Mouse (Mus musculus): ENCODE data around the gene Gm853. TPM values are rescaled to one million over a fixed set of nuclear protein-coding genes. Genes with fewer than 3 reads are reported as not detected.
"Not testable (repeated sequence)": the region's sequence is repeated elsewhere in the genome, so short reads cannot be mapped to it uniquely, and the experiment has no call there.

The Gm853 gene
- not detected for total RNA-seq (2021)
- long read RNA-seq, experiment 1, result 0 reads
- long read RNA-seq, experiment 2, result 0 reads

DNA sequence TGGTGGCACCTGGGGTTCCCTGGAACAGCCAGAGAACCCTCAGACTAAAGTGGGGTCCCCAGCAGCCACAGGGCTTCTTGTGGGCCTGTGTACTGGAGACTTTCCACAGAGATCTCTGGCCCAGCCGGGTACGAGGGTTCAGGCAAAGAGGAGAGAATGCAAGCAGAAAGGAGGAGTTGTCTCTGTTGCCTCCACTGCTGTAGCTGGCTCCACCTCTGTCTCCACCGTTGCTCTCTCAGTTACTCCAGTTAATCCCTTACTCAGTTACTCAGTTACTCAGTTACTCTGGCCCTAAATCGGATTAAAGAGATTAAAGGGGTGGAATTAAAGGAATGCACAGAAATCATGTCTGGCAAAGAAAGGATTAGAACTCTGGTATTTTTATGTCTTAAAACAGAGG, at the start of gene Gm853:
TSS of gene Gm853 (minus strand) at position 223 of the 400 bp plus-strand sequence.
- intact Hi-C loops (cut with DNase I), result no loop called here
- DNase-seq (ENCODE audit: low spot score in 2 of 2), result no peak

DNA sequence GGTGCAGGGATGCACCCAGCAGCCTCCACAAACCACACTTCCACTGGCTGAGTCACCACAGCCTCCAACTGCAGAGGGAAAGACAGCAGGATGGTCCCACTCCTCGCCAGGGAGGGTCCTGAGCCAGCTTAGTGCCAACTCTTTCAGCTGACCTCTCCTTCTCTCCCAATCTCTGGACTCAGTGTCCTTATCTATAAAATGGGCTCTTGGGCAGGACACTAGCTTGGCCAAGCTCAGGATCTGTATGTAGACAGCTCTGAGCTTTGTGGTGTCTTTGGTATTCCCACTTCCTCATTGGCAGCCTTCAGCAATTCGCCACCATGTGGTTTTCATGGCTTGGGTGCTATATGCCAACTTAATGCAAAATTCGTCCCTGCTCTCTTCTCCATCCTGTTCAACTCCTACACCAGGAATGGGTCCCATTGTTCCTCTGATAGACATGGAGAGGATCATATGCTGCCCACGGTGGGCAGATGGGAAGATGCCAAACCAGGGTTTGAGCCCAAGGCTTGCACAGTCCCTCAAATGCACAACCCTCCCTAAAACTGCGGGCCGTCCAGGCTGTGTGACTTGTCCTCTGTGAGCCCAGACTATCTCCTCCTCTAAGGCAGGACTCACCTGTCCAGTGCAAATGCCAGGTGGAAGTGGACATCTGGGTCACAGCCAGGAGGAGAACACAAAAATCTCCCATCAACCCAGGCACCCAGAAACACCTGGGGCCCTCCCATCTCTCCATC, 48.6 kb upstream of the Gm853 start:
- peak in 1 of 2 experiments; percentile 39 for DNase-seq (ENCODE audit: low spot score in 2 of 2)
- intact Hi-C loops (cut with DNase I), result no loop called here

DNA sequence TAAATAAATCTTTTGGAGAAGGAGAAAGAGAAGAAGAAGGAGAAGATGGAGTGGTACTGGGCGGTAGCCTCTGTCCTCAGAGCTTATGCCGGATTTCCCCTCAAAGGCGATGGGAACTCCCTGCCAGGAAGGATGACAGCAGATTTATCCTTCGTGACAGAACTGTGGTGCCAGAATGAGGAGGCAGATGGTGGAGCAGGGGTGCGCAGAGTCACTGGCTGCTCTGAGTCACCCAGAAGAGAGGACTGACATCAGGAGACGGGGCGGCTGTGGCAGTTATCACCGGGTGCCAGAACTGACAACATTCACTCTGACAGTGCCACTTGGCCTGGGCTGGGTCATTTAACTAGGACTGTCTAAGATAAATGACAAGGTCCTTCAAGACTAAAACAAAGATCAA, 47.9 kb upstream of the Gm853 start:
- peak; percentile 65 to 83 for DNase-seq (ENCODE audit: low spot score in 2 of 2)
- intact Hi-C loops (cut with DNase I), result no loop called here

DNA sequence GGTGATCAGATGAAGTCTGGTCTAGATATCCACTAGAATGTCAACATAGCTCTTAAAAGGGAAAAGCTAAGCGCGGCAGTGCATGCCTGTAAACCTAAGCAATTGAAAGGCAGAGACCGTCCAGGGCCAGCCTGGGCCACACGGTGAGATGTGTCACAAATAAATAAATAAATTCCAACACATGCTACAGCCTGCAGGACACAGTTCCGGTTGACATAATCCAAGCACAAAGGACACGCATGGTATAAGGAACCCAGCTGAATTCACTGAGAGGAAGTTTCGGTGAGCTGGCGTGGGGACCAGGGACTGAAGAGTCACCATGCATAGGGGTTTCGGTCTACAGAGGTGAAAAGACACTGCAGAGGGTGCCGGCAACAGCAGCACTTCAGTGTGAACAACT, 46.5 kb upstream of the Gm853 start:
- intact Hi-C loops (cut with DNase I), result no loop called here
- DNase-seq (ENCODE audit: low spot score in 2 of 2), result no peak

DNA sequence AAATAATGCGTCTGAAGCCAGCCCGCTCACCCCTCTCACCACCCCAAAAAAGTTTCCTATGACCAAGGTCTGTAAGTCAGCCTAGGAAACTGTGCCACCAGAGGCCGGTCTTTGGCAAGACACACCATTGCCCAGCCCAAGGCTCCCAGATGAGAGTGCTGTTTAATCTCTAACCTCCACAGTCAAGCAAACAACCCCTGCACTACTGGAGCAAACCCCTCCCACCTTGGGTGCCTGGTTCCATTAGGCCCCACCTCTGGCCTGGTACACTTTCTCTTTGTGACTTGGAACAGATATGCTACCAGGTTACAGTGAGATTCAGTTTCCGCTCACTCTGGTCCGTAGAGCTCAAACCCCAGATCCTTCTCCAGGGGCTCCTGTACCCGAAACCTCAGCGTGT, 44.9 kb upstream of the Gm853 start:
- intact Hi-C loops (cut with DNase I), result no loop called here
- no peak for DNase-seq (ENCODE audit: low spot score in 2 of 2)

DNA sequence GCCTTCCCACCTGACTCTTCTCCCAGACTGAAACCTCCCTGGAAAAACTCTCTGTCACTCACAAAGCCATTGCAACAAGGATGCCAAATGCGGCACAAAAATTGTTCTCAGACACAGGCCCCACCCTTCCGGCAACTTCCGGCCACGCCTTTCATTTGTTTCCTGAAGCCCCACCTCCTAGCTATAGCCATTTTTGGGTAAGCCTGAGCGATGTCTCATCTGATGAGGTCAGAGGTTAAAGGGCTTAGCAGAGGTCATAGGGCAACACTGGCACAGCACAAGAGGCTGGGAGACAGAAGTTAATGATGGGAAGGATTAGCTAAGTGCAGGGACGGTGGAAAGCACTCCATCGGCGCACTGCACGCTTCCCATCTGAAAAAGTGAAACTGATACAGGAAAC, 44.4 kb upstream of the Gm853 start:
- no peak for DNase-seq (ENCODE audit: low spot score in 2 of 2)
- intact Hi-C loops (cut with DNase I), result no loop called here

DNA sequence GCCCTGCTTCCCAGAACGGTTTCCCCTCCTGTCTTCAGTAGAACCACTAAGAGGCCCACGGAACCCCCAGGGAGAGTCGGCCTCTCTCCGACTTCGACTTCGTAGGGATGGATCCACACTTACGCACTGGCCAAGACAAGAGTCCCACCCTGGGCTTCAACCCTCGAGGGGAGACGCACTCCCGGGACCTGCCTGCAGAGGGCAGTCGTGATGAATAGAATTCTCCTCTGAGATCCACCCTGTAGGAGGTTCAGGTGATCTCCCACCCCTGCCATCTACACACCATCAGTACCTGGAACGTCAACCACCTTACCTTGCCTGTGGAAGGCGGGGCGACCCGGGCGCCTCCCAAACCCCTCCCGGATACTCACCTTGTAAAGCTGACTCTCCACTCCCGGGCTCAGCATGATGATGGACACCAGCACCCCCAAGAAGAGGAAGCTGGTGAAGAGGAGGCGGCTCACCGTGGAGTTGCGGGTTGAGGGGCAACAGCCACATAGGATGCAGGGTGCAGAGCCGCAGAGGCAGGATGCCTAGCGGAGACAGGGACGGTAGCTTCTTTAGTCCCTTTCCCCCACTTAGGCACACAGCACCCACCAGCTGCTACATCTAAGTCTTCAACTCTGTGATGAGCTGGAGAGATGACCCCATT, 42.6 kb upstream of the Gm853 start:
- peak; percentile 52 to 67 for DNase-seq (ENCODE audit: low spot score in 2 of 2)
- intact Hi-C loops (cut with DNase I), result no loop called here

DNA sequence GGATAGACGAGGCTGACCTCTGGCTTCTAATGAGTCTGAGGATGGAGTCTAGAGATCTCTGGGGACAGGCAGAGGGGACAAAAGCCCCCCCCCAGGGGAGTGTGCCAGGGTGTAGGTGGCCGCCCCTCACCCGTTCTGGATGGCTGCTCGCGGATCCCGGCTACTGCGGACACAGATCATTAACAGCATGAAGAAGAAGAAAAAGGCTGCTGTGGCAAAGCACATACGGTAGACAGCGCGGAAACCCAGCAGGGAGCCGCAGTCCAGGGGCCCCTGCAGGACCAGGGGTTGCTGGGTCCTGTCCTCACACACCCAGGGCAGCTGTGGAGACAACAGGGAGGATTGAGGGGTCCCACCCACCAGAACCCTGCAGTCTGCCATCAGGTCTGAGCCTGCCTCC, 41.9 kb upstream of the Gm853 start:
- intact Hi-C loops (cut with DNase I), result no loop called here
- no peak for DNase-seq (ENCODE audit: low spot score in 2 of 2)

DNA sequence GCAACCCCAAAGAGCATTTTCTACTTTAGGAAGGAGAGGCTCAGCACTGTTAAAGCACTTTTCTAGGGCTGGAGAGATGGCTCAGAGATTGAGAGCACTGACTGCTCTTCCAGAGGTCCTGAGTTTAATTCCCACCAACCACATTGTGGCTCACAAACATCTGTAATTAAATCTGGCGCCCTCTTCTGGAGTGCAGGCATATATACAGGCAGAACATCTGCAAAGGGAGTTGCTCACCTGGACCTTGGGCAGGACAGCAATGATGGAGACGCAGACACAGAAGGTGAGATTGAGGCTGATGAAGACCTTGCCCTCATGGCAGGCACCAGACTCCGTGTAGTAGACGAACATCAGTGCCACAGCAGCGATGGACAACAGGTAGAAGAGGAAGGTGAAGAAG, 38.2 kb upstream of the Gm853 start:
- DNase-seq (ENCODE audit: low spot score in 2 of 2), result no peak
- intact Hi-C loops (cut with DNase I), result no loop called here

DNA sequence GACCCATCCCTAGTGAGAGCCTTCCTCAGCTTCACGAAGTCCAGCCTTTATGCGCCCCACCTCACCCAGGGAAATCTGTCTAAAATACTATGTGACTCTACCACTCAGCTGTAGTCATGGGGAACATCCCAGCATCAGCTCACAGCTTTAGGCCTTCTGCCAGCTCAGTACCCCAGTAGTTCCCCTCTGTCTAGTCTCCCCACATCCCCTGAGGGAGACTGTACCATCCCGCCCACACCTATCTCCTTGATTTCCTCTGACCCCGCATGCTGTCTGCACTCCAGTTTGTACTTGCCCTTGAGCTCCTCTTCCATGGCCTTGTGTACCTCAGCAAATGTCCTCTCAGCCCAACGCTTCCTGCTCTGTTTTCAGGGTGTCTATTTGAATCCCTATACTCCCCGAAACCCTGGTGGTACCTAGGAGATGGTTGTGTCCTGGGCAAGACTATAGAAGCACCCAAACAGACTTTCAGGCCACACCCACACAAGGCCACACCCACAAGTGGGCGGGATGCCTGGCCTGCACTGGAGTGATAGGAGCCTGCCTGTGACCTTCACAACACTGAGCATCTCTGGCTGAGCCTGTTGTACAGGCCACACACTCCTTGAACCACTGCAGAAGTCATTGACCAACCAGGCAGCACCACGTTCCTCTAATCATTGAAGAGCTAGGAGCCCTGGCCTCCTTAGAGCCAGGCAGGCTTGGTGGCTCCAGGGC, 30.4 kb upstream of the Gm853 start:
- DNase-seq (ENCODE audit: low spot score in 2 of 2), result no peak
- intact Hi-C loops (cut with DNase I), result no loop called here

DNA sequence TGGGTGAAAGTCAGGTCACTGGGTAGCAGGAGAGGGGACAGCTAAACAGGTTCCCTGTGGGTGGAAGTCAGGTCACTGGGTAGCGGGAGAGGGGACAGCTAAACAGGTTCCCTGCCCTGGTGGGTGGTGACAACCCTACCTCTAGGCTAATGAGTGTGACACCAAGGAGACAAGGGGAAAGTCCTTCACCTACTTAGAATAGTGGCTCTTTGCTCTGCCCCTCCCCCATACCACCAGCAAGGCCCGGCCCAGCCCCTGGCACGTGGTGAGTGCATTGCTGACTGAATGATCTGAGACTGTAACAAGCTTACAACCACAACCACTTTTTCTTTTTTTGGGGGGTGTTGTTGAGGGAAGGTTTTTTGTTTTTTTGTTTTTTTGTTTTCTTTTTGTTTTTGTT, 29.6 kb upstream of the Gm853 start:
- DNase-seq (ENCODE audit: low spot score in 2 of 2), result no peak
- intact Hi-C loops (cut with DNase I), result no loop called here

DNA sequence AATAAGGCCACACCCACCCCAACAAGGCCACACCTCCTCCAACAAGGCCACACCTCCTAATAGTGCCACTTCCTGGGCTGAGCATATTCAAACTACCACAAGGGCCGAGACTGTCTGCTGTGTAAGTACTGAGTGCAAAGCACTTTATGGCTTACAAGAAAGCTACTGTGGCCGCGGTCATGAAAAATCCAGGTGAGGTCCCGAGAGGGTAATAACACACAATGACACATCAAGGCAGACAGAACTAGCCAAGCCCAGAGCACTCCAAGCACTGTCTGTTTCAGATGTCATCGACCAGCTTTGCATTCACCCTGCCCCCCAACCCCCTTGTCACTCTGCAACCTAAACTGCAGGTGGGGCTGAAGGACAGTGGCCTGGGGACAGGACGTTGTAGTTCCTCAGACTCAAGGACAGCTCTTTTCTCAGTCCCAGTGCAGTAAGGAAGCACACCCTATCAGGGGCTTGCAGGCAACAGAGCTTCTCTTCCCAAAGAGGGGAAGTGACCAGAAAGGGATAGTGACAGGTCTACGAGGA, 29.0 kb upstream of the Gm853 start:
- intact Hi-C loops (cut with DNase I), result no loop called here
- no peak for DNase-seq (ENCODE audit: low spot score in 2 of 2)

DNA sequence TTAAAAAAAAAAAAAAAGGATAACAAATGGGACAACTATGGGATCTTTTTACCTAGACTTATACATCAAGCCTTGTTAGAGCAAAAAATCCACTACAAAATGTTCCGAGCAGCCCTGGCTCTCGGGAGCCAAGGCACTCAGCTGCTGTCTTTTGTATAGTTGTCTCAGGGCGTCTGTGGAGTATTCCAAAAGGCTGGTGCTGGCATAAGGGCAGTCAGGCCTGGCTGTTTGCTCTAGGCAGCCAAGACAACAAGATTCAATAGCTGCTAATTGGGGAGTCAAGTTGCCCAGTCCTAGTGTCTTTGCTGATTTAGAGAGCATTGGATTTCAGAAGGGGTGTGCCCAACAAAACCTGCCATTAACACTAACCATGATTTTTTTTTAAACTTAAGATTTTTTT, 26.4 kb upstream of the Gm853 start:
- intact Hi-C loops (cut with DNase I), result loop anchor here (5.0 kb wide), 1 partner anchor 44 kb away; no protein-coding TSS in a partner anchor
- no peak for DNase-seq (ENCODE audit: low spot score in 2 of 2)

DNA sequence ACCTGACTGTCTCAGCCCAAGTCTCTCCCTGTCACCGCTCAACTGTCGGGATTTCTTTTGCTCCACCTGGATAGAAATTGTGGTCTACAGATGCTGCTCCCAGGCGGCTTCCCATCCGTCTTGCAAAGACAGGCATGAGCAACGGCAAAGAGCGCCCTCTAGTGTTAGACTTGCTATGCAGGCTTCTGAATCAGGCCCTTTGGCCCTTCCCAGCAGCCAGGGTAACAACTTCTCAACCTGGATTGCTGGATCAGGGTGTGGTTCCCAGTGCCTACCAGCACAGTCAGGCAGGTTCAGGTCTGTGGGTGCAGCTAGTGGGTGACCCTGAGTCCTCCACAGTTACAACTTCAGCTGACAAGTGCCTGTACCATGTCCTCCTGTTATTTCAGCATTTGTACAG, 23.9 kb upstream of the Gm853 start:
- intact Hi-C loops (cut with DNase I), result loop anchor here (2.0 to 5.0 kb wide), 2 partner anchors 46 to 47 kb away; no protein-coding TSS in a partner anchor
- peak; percentile 70 to 82 for DNase-seq (ENCODE audit: low spot score in 2 of 2)

DNA sequence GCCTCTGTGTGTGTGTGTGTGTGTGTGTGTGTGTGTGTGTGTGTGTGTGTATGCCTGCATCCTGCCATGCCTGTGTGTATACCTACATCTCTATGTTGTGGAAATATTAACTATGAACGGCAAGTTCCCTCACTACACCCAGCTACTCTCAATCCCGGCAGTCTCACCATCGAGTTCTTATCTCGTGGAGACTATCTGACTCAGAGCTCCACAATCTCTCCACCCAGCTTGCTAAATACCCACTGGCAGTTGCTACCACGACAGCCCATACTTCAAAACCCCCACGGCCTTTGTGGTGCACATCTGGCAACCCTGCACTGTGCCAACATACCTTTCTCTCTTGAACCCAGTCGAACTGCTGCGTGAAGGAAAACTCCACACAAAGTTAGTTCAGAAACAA, 22.5 kb upstream of the Gm853 start:
- intact Hi-C loops (cut with DNase I), result loop anchor here (5.0 kb wide), 1 partner anchor 48 kb away; no protein-coding TSS in a partner anchor
- no peak for DNase-seq (ENCODE audit: low spot score in 2 of 2)

DNA sequence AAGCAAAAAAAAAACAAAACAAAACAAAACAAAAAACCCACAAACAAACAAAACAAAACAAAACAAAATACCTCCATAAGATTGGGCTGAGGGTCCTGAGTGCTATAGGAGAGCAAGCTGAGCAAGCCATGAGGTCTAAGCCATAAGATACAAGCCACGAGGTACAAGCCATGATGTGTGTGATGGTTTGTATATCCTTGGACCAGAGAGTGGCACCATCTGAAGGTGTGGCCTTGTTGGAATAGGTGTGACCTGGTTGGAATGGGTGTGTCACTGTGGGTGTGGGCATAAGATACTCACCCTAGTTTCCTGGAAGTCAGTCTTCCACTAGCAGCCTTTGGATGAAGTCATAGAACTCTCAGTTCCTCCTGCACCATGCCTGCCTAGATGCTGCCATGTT, 21.4 kb upstream of the Gm853 start:
- DNase-seq (ENCODE audit: low spot score in 2 of 2); intact Hi-C loops (cut with DNase I): not testable (repeated sequence)

DNA sequence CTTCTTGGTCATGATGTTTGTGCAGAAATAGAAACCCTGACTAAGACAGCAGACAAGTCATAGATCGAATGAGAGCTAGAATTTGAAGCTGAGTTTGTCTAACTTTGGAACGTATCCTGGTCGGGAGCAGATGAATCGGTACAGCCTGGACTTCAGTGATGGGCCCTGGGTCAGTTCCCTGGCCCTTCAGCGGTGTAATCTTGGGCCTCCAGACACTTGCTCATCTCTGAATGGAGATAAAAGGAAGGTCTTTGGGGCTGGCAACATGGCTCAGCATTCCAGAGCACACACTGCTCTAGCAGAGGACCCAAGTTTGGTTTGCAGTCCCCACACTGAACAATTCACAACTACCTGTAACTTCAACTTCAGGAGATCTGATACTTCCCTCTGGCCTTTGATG, 20.8 kb upstream of the Gm853 start:
- intact Hi-C loops (cut with DNase I), result no loop called here

DNA sequence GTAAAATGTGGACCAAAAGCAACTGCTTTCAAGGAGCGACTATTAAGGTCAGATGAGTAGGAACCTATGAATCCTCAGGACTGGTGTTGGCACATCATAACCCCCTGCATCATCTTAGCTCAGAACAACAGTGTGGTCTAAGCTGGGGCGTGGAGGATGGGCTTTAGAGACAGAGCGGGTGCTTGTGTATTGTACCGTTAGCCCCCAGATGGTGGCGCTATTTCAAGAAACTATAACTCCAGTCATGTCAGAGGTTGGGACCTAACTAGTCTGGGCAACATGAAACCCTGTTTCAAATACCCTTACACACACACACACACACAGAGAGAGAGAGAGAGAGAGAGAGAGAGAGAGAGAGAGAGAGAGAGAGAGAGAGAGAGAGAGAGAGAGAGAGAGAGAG, 18.5 kb upstream of the Gm853 start:
- no peak for DNase-seq (ENCODE audit: low spot score in 2 of 2)

More for the DNA sequence above, 20.8 kb upstream of the Gm853 start:
- DNase-seq (ENCODE audit: low spot score in 2 of 2), result no peak

DNA sequence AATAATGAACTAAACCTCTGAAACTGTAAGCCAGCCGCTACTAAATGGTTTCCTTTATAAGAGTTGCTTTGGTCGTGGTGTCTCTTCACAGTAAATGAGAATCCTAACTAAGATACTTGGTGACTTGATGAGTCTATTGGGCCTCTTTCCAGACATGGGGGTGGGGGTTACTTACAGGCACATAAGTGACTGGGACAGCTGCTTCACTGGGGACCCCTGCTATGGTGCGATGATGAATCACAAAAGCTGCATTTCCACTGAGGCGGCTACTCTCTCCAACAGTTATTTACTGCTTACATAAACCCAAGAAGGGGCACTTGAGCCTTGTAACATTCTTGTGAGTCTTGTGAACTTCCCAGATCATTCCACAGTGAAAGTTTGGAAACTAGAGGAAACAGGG, 15.4 kb upstream of the Gm853 start:
- intact Hi-C loops (cut with DNase I), result no loop called here
- DNase-seq (ENCODE audit: low spot score in 2 of 2), result no peak

More for the DNA sequence above, 18.5 kb upstream of the Gm853 start:
- intact Hi-C loops (cut with DNase I), result no loop called here

DNA sequence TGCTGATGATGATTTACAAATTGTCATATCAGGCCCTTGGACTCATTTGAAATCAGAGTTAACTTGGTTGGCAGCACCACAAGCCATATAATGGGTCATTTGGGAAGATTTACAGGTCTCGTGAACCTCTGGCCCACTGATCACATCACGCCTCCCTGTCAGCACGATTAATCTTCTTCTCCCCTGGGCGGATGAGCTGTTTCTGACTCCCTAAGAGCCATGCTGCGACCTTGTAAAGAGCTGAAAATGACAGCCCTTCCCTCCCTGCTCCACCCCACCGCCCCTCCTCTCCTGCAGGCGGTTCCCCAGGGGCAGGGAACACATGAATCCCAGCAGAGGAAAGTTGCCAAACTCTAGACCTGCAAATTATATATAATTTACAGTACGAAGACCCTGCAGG, 14.2 kb upstream of the Gm853 start:
- intact Hi-C loops (cut with DNase I), result no loop called here
- no peak for DNase-seq (ENCODE audit: low spot score in 2 of 2)

Measured in left cerebral cortex, postnatal 14 days (tissue).